Mouse (Mus musculus) CH12.LX (cell line): ENCODE results near the gene Cpa2. TPM values are rescaled to one million over a fixed set of nuclear protein-coding genes. Genes with fewer than 3 reads are reported as not detected.

Experiments used
- DNase-seq: peaks from one replicate; pipeline ENCODE4 v3.0.0-alpha.2; 2013; ENCODE audit errors: extremely low read depth
- H3K27ac ChIP-seq: 2 replicates; pipeline ENCODE4 v1.5.1; 2012; ENCODE audit warnings: low read depth, mild to moderate bottlenecking, control low read depth, moderate library complexity; ENCODE audit not compliant: insufficient read depth
- H3K27me3 ChIP-seq: replicated peaks from 2 replicates; pipeline ENCODE3; 2012; ENCODE audit warnings: inconsistent platforms
- H3K36me3 ChIP-seq, 2 experiments: replicated peaks in 1 of 2; 2 replicates each; pipeline versions ENCODE3 to v1.6.1; 2012; ENCODE audit warnings: inconsistent platforms in 1 of 2, low read length in 1 of 2, mild to moderate bottlenecking in 1 of 2, mixed read lengths in 1 of 2, moderate library complexity in 1 of 2; ENCODE audit not compliant: control insufficient read depth in 1 of 2, insufficient read depth in 1 of 2
- H3K4me1 ChIP-seq, 2 experiments: 2 replicates each; pipeline ENCODE4 v1.6.1; 2012; ENCODE audit warnings: inconsistent platforms in 1 of 2, moderate library complexity in 1 of 2; ENCODE audit not compliant: insufficient read depth in 2 of 2, control insufficient read depth in 1 of 2
- H3K4me2 ChIP-seq: 2 replicates; pipeline ENCODE4 v1.6.1; 2012; ENCODE audit warnings: low read depth, mild to moderate bottlenecking, control low read depth; ENCODE audit not compliant: poor library complexity, insufficient read depth, severe bottlenecking
- H3K4me3 ChIP-seq, 3 experiments: fragments of 150-350 bp in 1 of 3; sonication (generic) in 1 of 3; replicated peaks in 1 of 3; 2 replicates each; pipeline versions ENCODE3 to v1.5.1; 2011 to 2012; ENCODE audit warnings: low read depth in 2 of 3, low read length in 2 of 3, mild to moderate bottlenecking in 2 of 3, moderate library complexity in 2 of 3, control low read depth in 1 of 3, improper control_type of control experiment in 1 of 3, inconsistent platforms in 1 of 3, mixed read lengths in 1 of 3; ENCODE audit not compliant: poor library complexity in 1 of 3
- H3K79me2 ChIP-seq: replicated peaks from 2 replicates; pipeline ENCODE4 v1.6.1; 2012; ENCODE audit warnings: mild to moderate bottlenecking, moderate library complexity; ENCODE audit not compliant: control insufficient read depth, poor library complexity, insufficient read depth, severe bottlenecking; ENCODE audit errors: extremely low read depth
- H3K9ac ChIP-seq: 2 replicates; pipeline ENCODE4 v1.6.1; 2012; ENCODE audit warnings: low read depth, mild to moderate bottlenecking, control low read depth, moderate library complexity; ENCODE audit not compliant: insufficient read depth
- H3K9me3 ChIP-seq: replicated peaks from 2 replicates; pipeline ENCODE3; 2012; ENCODE audit warnings: low read length, inconsistent platforms, mixed read lengths
- CHD2 ChIP-seq: IDR thresholded peaks from 2 replicates; pipeline ENCODE4 v1.6.1; 2011; ENCODE audit warnings: low read length, improper control_type of control experiment
- CTCF ChIP-seq, 2 experiments: IDR thresholded peaks in 1 of 2; conservative IDR thresholded peaks in 1 of 2; 2 replicates each; pipeline ENCODE4 v1.5.1; 2011 to 2012; ENCODE audit warnings: low read depth in 2 of 2, low read length in 2 of 2, improper control_type of control experiment in 1 of 2, inconsistent platforms in 1 of 2, mild to moderate bottlenecking in 1 of 2, moderate library complexity in 1 of 2
- ELF1 ChIP-seq: IDR thresholded peaks from 2 replicates; pipeline ENCODE4 v1.6.1; 2014; ENCODE audit warnings: low read depth, mild to moderate bottlenecking, inconsistent platforms, low read length, improper control_type of control experiment
- EP300 ChIP-seq: IDR thresholded peaks from 2 replicates; pipeline ENCODE4 v1.6.1; 2011; ENCODE audit warnings: low read length, improper control_type of control experiment
- MEF2A ChIP-seq: IDR thresholded peaks from 2 replicates; pipeline ENCODE4 v1.6.1; 2014; ENCODE audit warnings: low read depth, mild to moderate bottlenecking, inconsistent platforms, low read length, improper control_type of control experiment, borderline replicate concordance
- PAX5 ChIP-seq: IDR thresholded peaks from 2 replicates; pipeline ENCODE4 v1.6.1; 2012; ENCODE audit warnings: low read length, inconsistent platforms, mixed read lengths
- POLR2A ChIP-seq: IDR thresholded peaks from 2 replicates; pipeline ENCODE4 v1.6.1; 2011; ENCODE audit warnings: low read depth, mild to moderate bottlenecking, improper control_type of control experiment, low read length
- RCOR1 ChIP-seq: conservative IDR thresholded peaks from 2 replicates; pipeline ENCODE4 v1.6.1; 2012; ENCODE audit warnings: low read depth, mild to moderate bottlenecking, inconsistent platforms, low read length, improper control_type of control experiment
- TCF12 ChIP-seq: IDR thresholded peaks from 2 replicates; pipeline ENCODE4 v1.6.1; 2014; ENCODE audit warnings: low read depth, mild to moderate bottlenecking, inconsistent platforms, low read length, improper control_type of control experiment
- USF2 ChIP-seq: conservative IDR thresholded peaks from 2 replicates; pipeline ENCODE4 v1.6.1; 2011; ENCODE audit warnings: low read depth, low read length, improper control_type of control experiment
- ZKSCAN1 ChIP-seq: IDR thresholded peaks from 2 replicates; pipeline ENCODE4 v1.6.1; 2012; ENCODE audit warnings: low read depth, inconsistent platforms, low read length, improper control_type of control experiment, borderline replicate concordance
- ZNF384 ChIP-seq: IDR thresholded peaks from 2 replicates; pipeline ENCODE4 v1.6.1; 2012; ENCODE audit warnings: low read depth, low read length, improper control_type of control experiment, inconsistent platforms
- dilution Hi-C: fragments of 300-500 bp; cut with MboI; formaldehyde crosslinking; loops from 2 replicates; pipeline ENCODE4 v1.14.3; 2020; ENCODE audit warnings: low sequenced_read_pairs; ENCODE audit not compliant: extremely low pct_unique_long_range_greater_than_20kb, extremely low pct_ligation_motif_present
- in situ Hi-C: fragments of 300-500 bp; cut with MboI; formaldehyde crosslinking; loops from 3 replicates; pipeline ENCODE4 v1.14.3; 2019; ENCODE audit warnings: low sequenced_read_pairs, low pct_ligation_motif_present, low pct_unique_long_range_greater_than_20kb, mixed read lengths
- polyA plus RNA-seq: library from polyadenylated mRNA; unstranded; fragments of >175 nt; gene quantifications from 2 replicates; pipeline ENCODE4 v1.2.1, GENCODE M21; 2012; ENCODE audit warnings: low read depth; ENCODE audit not compliant: insufficient read length
- total RNA-seq, 2 experiments: library from RNA; depleted of rRNA; stranded (reverse); fragments of 300-350 nt in 1 of 2; fragments of >200 nt in 1 of 2; gene quantifications; 2 replicates each; pipeline ENCODE4 v1.2.3; 2012 to 2014

Gene Cpa2
- total and polyA plus RNA-seq, 3 experiments = not detected

- Histone ChIP-seq H3K4me1 (no peaks in the 10 kb centered on the region; a peak in 1 of 4 replicates), H3K9me3 (no peaks in the 10 kb centered on the region), H3K4me3 (no peak overlapping the region), H3K4me2 (peak overlapping the region; percentile 56; the same call in 1 of the 2 replicates), H3K27me3 (no peaks in the 10 kb centered on the region), H3K79me2 (no peaks in the 10 kb centered on the region), H3K36me3 (no peaks in the 10 kb centered on the region), H3K27ac (no peak overlapping the region), H3K9ac (no peak overlapping the region)
- dilution Hi-C loops = no loop called here
- no peak for DNase-seq
- in situ Hi-C loops = no loop called here
- no peak for TF ChIP-seq TCF12
- TF ChIP-seq USF2 = no peak
- TF ChIP-seq ZKSCAN1 = no peak
- no peak for TF ChIP-seq PAX5
- no peak for TF ChIP-seq ZNF384
- TF ChIP-seq ELF1 = 0 out of 2 replicates have a peak, but pooled peaks have one; percentile 23
- TF ChIP-seq, all 38 proteins: peak for 1
Measured at GRCm38 (mm10) chr6:30591851-30592404, 50.5 kb downstream of the Cpa2 start.

GRCm38 (mm10) chr6:30592417-30592974 lies 51.1 kb downstream of the Cpa2 start:
- H3K4me3 ChIP-seq = no peak overlapping the region
- H3K4me2 ChIP-seq = no peak overlapping the region
- H3K9ac ChIP-seq = no peak overlapping the region
- no peaks in the 10 kb centered on the region for H3K79me2 ChIP-seq
- no peaks in the 10 kb centered on the region for H3K36me3 ChIP-seq
- in situ Hi-C loops (no loop called here), dilution Hi-C loops (no loop called here)
- no peak for DNase-seq
- no peak overlapping the region for H3K27ac ChIP-seq
- TF ChIP-seq CHD2 (no peak), MEF2A (no peak), RCOR1 (no peak), ELF1 (no peak), EP300 (no peak), POLR2A (no peak), CTCF (conservative IDR thresholded peaks at IDR 0.05 in 1 of 2, IDR thresholded peaks at IDR 0.05 in 1 of 2; ENCODE audit: low read depth in 2 of 2, low read length in 2 of 2) (no peak)
- no peaks in the 10 kb centered on the region; a peak in 1 of 4 replicates for H3K4me1 ChIP-seq
- no peaks in the 10 kb centered on the region for H3K27me3 ChIP-seq
- no peaks in the 10 kb centered on the region for H3K9me3 ChIP-seq

- H3K79me2 ChIP-seq = no peaks in the 10 kb centered on the region
Measured at GRCm38 (mm10) chr6:30594364-30594763, 53.0 kb downstream of the Cpa2 start.

More at GRCm38 (mm10) chr6:30594364-30594763, 53.0 kb downstream of the Cpa2 start:
- no peak overlapping the region for H3K9ac ChIP-seq
- H3K4me2 ChIP-seq = no peak overlapping the region
- H3K27ac ChIP-seq = no peak overlapping the region
- H3K4me3 ChIP-seq = no peak overlapping the region
- TF ChIP-seq ELF1 (no peak), CTCF (conservative IDR thresholded peaks at IDR 0.05 in 1 of 2, IDR thresholded peaks at IDR 0.05 in 1 of 2; ENCODE audit: low read depth in 2 of 2, low read length in 2 of 2) (no peak)
- no peaks in the 10 kb centered on the region for H3K27me3 ChIP-seq
- H3K4me1 ChIP-seq = no peaks in the 10 kb centered on the region; a peak in 1 of 4 replicates
- in situ Hi-C loops (no loop called here), dilution Hi-C loops (no loop called here)
- no peak for DNase-seq
- no peaks in the 10 kb centered on the region for H3K36me3 ChIP-seq
- no peaks in the 10 kb centered on the region for H3K9me3 ChIP-seq
